ENCODE assay signal across 35 mouse cellular contexts in genomic region chr9:64764824-64765223, GRCm38 (mm10).
"Had no signal": no experiment of that assay in that cellular context is flagged by ENCODE, and none has a peak within 500 bp of the region (broad histone marks: within the 10 kb centered on the region; RNA-seq: fewer than 3 reads in every experiment).

No protein-coding gene starts in this region.

- H3K4me1 ChIP-seq: heart, embryonic 13.5 days; heart, embryonic 15.5 days; hindbrain, embryonic 10.5 days; hindbrain, embryonic 12.5 days; hindbrain, embryonic 13.5 days; hindbrain, embryonic 15.5 days; intestine, embryonic 15.5 days; kidney, embryonic 15.5 days had no signal

- H3K4me3 ChIP-seq: heart, embryonic 10.5 days; heart, embryonic 12.5 days; heart, embryonic 13.5 days; heart, embryonic 15.5 days; hindbrain, embryonic 10.5 days; hindbrain, embryonic 12.5 days; hindbrain, embryonic 13.5 days; hindbrain, embryonic 15.5 days; intestine, embryonic 15.5 days; kidney, embryonic 15.5 days; layer of hippocampus, adult 2 months had no signal

- H3K4me2 ChIP-seq: heart, embryonic 11.5 days; heart, embryonic 12.5 days; heart, embryonic 13.5 days; heart, embryonic 15.5 days; hindbrain, embryonic 12.5 days; hindbrain, embryonic 13.5 days; hindbrain, embryonic 14.5 days; hindbrain, embryonic 15.5 days; intestine, embryonic 15.5 days; kidney, embryonic 15.5 days had no signal

- H3K27ac ChIP-seq: heart, embryonic 10.5 days; heart, embryonic 13.5 days; heart, embryonic 15.5 days; hindbrain, embryonic 10.5 days; hindbrain, embryonic 12.5 days; hindbrain, embryonic 13.5 days; hindbrain, embryonic 14.5 days; hindbrain, embryonic 15.5 days; hindbrain, postnatal 0 days; intestine, embryonic 15.5 days; kidney, embryonic 15.5 days; kidney, postnatal 0 days; layer of hippocampus, adult 2 months had no signal

- DNase-seq: heart, postnatal 10 days; heart, postnatal 14 days; heart, postnatal 36 days; heart, postnatal 4 days; kidney, adult 11 months; kidney, adult 18-20 months; kidney, adult 2 months; kidney, adult 8-10 months; kidney, adult 9 months; kidney, postnatal 10 days; kidney, postnatal 14 days; kidney, postnatal 25 days; kidney, postnatal 36 days; kidney, postnatal 4 days; layer of hippocampus, adult 9-11 months; layer of hippocampus, postnatal 36 days had no signal

- H3K9ac ChIP-seq: heart, embryonic 12.5 days; heart, embryonic 13.5 days; heart, embryonic 15.5 days; hindbrain, embryonic 12.5 days; hindbrain, embryonic 13.5 days; hindbrain, embryonic 14.5 days; hindbrain, embryonic 15.5 days; intestine, embryonic 15.5 days; kidney, embryonic 15.5 days had no signal

- ATAC-seq: hindbrain, embryonic 16.5 days; hindbrain, postnatal 0 days; inflammation-experienced regulatory T-cells, adult 6 months; intestine, embryonic 15.5 days; intestine, embryonic 16.5 days; intestine, postnatal 0 days had no signal

- H3K36me3 ChIP-seq: heart, embryonic 10.5 days; heart, embryonic 12.5 days; heart, embryonic 13.5 days; heart, embryonic 15.5 days; hindbrain, embryonic 10.5 days; hindbrain, embryonic 12.5 days; hindbrain, embryonic 13.5 days; hindbrain, embryonic 15.5 days; intestine, embryonic 15.5 days; kidney, embryonic 15.5 days had no signal

- H3K27me3 ChIP-seq: heart, embryonic 12.5 days; heart, embryonic 13.5 days; heart, embryonic 15.5 days; hindbrain, embryonic 12.5 days; hindbrain, embryonic 13.5 days; hindbrain, embryonic 15.5 days; intestine, embryonic 15.5 days; kidney, embryonic 15.5 days had no signal

- H3K9me3 ChIP-seq: heart, embryonic 10.5 days; heart, embryonic 12.5 days; heart, embryonic 13.5 days; heart, embryonic 15.5 days; hindbrain, embryonic 10.5 days; hindbrain, embryonic 12.5 days; hindbrain, embryonic 13.5 days; hindbrain, embryonic 15.5 days; intestine, embryonic 15.5 days; kidney, embryonic 15.5 days had no signal
